Mouse (Mus musculus) cerebellum, adult 18-20 months (tissue): ENCODE measurements at regions not wholly inside any gene's neighbourhood (a gene's known extent, or its start where the extent isn't known, plus 50 kb on each side); places are given as distances from the start of the nearest gene placed in this dataset.

ENCODE experiments used
- DNase-seq, 2 experiments: peaks; one replicate each; pipeline ENCODE4 v3.0.0; 2021

DNA sequence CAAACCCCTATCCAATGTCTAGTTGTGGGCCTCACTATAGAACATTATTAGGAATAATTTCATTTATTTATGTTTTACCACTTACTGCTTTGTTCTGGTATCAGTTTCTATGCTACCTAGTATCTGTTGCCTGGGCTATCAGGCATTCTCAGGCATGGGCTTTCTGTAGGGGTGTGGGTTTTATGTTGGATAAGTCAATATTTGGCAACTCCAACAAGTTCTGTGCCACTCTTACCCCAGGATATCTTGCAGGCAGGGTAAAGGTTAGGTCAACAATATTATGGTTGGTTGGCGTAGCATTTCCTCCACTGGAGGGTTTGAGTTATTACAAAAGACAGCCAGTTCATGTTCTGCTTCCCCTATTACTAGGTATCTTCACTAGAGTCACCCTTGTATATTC is 65.8 kb downstream of the Smim10l1 start:
- no peak for DNase-seq

DNA sequence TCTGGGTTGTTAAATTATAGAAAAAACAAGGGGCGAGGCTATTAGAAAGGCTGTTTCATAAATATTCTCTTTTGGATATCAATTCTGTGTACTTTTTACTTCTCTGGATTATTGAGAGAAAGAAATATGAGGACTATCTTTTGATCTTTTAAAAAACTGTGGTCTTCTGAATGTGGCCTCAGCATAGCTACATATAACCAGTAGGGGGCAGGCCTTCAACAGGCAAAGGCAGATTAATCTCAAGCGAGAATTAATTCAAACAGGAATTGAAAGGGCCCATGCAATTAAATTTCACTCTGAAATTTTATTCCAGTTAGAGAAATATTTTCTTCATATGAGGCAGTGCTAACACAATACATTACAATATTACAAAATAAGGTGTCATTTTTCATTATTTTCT is 66.6 kb downstream of the Smim10l1 start:
- no peak for DNase-seq

DNA sequence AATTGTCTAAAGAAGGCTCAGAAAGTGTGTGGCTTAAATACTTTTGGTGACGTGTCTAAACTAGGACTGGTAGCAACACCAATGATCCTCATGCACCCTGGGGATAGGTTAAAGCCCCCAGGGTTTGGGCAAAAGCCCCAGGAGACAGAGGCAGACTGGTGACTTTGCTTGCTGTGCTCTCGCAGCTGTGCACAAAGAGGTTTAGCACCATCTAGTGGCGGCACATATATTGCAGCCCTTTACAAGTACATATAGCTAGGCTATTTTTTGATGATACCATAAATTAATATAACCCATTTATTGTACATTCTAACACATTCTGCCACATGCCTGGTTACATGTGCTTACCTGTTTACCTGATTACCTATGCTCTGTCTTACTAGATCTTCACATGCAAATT is 85.8 kb upstream of the 5530400C23Rik start:
- DNase-seq, result peak; percentile 41 to 46
